Mouse (Mus musculus) stomach, embryonic 14.5 days (tissue): ENCODE results near the gene Tbc1d14. TPM values are rescaled to one million over a fixed set of nuclear protein-coding genes. Genes with fewer than 3 reads are reported as not detected.

Source experiments
- ATAC-seq: fragments of 200-750 bp; cut with Nextera tagmentation; 2 replicates; pipeline ENCODE4 v1.8.0; 2017; ENCODE audit warnings: low read depth, moderate TSS enrichment; ENCODE audit not compliant: insufficient number of reproducible peaks, insufficient read depth, low FRiP score
- H3K27ac ChIP-seq: fragments of 300-500 bp; sonication (generic); 2 replicates; pipeline ENCODE4 v1.5.1; 2014; ENCODE audit warnings: mild to moderate bottlenecking, low read length, moderate library complexity, mixed read lengths
- H3K27me3 ChIP-seq: fragments of 300-500 bp; sonication (generic); 2 replicates; pipeline ENCODE4 v1.6.1; 2014; ENCODE audit warnings: low read length, control low read depth, mixed read lengths; ENCODE audit not compliant: control insufficient read depth, insufficient read depth
- H3K36me3 ChIP-seq: fragments of 300-500 bp; sonication (generic); 2 replicates; pipeline ENCODE4 v1.6.1; 2014; ENCODE audit warnings: mild to moderate bottlenecking, control low read depth, low read length, moderate library complexity, mixed read lengths; ENCODE audit not compliant: control insufficient read depth, insufficient read depth
- H3K4me1 ChIP-seq: fragments of 300-500 bp; sonication (generic); 2 replicates; pipeline ENCODE4 v1.6.1; 2014; ENCODE audit warnings: low read length, control low read depth, mixed read lengths; ENCODE audit not compliant: control insufficient read depth, insufficient read depth
- H3K4me2 ChIP-seq: fragments of 300-500 bp; sonication (generic); replicated peaks from 2 replicates; pipeline ENCODE4 v1.6.1; 2014; ENCODE audit warnings: low read depth, low read length, control low read depth
- H3K4me3 ChIP-seq: fragments of 300-500 bp; sonication (generic); 2 replicates; pipeline ENCODE4 v1.5.1; 2014; ENCODE audit warnings: low read depth, low read length, control low read depth
- H3K9ac ChIP-seq: fragments of 300-500 bp; sonication (generic); replicated peaks from 2 replicates; pipeline ENCODE4 v1.6.1; 2014; ENCODE audit warnings: low read depth, mild to moderate bottlenecking, control low read depth, low read length, moderate library complexity, mixed read lengths
- H3K9me3 ChIP-seq: fragments of 300-500 bp; sonication (generic); 2 replicates; pipeline ENCODE4 v1.6.1; 2016; ENCODE audit warnings: low read depth, low read length, control low read depth; ENCODE audit not compliant: control insufficient read depth
- WGBS: fragments of 180-500 bp; shearing (Covaris S2); extraction: QIAGEN DNeasy Blood & Tissue Kit; methylation state at CpG from one replicate; pipeline ENCODE4 v1.1.7; 2014; 5-methylcytosine and 5-hydroxymethylcytosine counted together
- polyA plus RNA-seq: library from polyadenylated mRNA; unstranded; fragments of >200 nt; fragmentation: Nextera tagmentation; extraction: Ambion mirVana; gene quantifications from 2 replicates; pipeline ENCODE4 v1.2.1, GENCODE M21; 2014

Tbc1d14 gene
- polyA plus RNA-seq, 1 experiment from 2014 or later, result 41.8 TPM

DNA sequence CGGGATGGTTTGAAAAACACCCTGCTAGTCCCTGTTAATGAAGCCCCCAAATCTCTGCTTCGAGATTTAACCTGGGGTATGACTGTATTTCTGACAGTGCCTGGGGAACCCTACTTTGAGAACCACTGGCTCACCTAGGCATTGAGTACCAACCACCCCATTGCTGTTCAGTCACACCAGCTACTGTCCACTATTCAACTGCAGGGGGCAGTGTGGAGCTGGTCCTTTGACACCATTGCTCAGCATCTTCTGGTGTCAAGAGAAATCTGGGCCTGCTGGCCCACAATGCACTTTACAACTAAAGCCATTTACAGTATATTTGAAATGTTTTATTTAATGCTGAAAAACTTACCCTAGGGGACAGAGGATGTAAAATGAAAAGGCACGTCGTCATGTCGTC is 118.8 kb downstream of the Tbc1d14 start:
- WGBS, result 88% methylated on average over 5 of the region's 5 CpGs
- Histone ChIP-seq H3K9ac (no peak overlapping the region), H3K27me3 (no peaks in the 10 kb centered on the region), H3K4me1 (no peaks in the 10 kb centered on the region), H3K27ac (no peak overlapping the region), H3K9me3 (no peaks in the 10 kb centered on the region), H3K4me3 (no peak overlapping the region), H3K4me2 (no peak overlapping the region), H3K36me3 (peaks cover 43% of the 10 kb centered on the region)
- ATAC-seq, result no peak

DNA sequence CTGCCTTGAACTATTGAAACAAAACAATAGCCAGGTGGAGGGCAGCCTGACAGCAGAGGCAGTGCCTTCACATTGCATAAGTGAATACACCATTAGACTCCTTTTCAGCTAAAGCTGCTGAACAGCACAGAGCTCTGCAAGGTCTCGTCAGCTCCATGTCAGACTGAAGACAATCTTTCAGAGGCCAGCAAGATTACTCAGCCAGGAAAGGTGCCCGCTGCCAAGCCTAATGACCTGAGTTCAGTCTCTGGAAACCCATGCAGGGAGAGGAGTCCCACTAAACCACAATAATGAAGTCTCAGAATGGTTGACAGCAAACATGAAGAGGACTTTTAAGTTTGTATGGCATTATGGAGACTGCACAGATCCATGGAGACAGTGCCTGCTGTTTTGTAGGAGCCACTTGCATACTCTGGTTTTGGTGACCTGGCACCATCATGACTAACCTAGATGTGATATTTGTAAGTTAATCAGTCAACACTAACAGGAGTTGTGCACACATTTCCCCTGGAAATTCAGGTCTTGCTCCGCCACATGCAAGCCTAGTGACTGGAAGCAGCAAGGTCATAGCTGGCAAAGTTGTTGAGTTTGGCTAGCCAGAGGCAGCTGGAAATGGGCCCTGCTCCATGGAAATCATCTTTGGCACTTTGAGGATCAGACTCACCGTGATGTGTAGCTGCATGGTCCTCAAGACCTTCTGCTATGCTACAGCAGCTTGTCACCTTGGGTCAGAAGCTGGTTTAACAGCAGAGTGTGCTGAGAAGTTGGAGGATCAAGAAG is 120.0 kb downstream of the Tbc1d14 start:
- no peaks in the 10 kb centered on the region for H3K9me3 ChIP-seq

DNA sequence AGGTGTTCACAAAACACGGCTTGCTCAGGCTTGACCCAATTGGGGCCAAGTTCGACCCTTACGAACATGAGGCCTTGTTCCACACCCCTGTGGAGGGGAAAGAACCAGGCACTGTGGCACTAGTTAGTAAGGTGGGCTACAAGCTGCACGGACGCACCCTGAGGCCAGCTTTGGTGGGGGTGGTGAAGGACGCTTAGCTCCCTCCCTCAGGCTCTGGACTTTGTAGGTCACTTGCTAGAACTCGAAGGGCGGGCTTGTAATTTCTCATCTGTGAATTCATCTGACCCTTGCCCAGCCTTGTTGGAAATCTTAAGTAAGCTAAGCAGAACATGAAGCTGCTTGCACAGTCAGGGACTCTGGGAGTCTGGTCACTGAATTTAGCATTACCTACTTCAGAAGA is 121.9 kb downstream of the Tbc1d14 start:
- peaks cover 41% of the 10 kb centered on the region for H3K36me3 ChIP-seq
- H3K9ac ChIP-seq, result no peak overlapping the region
- H3K27ac ChIP-seq, result no peak overlapping the region
- no peaks in the 10 kb centered on the region for H3K27me3 ChIP-seq
- ATAC-seq, result no peak
- H3K4me1 ChIP-seq, result peaks cover under 1% of the 10 kb centered on the region; the same call in 1 of the 2 replicates
- no peak overlapping the region for H3K4me2 ChIP-seq
- no peak overlapping the region for H3K4me3 ChIP-seq
- WGBS, result 92% methylated on average over 8 of the region's 8 CpGs
- no peaks in the 10 kb centered on the region for H3K9me3 ChIP-seq

More for the DNA sequence above, 120.0 kb downstream of the Tbc1d14 start:
- ATAC-seq, result no peak
- Histone ChIP-seq H3K4me3 (no peak overlapping the region), H3K4me1 (no peaks in the 10 kb centered on the region), H3K4me2 (no peak overlapping the region), H3K9ac (no peak overlapping the region), H3K27me3 (no peaks in the 10 kb centered on the region), H3K36me3 (peaks cover 44% of the 10 kb centered on the region), H3K27ac (no peak overlapping the region)
- 90% methylated on average over 4 of the region's 4 CpGs for WGBS

DNA sequence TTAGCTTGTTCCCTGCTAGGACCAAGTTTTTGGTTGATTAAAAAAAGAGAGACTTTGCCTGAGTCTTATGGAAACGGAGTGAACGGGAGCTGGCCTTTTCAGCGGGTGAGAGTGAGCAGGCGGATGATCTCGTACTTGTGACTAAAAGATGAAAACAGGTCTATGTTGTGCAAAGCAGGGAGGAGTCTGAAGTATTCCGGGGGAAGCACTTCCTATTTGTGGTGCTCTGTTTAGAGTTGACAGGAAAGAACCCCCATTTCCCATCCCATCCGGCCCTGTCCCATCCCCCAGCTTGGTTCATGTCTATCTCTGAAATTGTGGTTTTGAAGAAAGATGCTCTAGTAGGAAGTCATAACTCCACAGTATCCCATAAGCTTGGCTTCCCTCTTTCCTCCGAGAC is 127.2 kb downstream of the Tbc1d14 start:
- peaks cover 15% of the 10 kb centered on the region for H3K36me3 ChIP-seq
- no peaks in the 10 kb centered on the region for H3K27me3 ChIP-seq
- 24% methylated on average over 8 of the region's 8 CpGs for WGBS
- peaks cover 11% of the 10 kb centered on the region; the same call in 1 of the 2 replicates for H3K4me1 ChIP-seq
- no peaks in the 10 kb centered on the region for H3K9me3 ChIP-seq
- no peak overlapping the region for H3K27ac ChIP-seq
- no peak for ATAC-seq
- H3K4me2 ChIP-seq, result peak overlapping the region; percentile 98
- H3K4me3 ChIP-seq, result peak overlapping the region; percentile 84
- peak overlapping the region; percentile 67 for H3K9ac ChIP-seq

DNA sequence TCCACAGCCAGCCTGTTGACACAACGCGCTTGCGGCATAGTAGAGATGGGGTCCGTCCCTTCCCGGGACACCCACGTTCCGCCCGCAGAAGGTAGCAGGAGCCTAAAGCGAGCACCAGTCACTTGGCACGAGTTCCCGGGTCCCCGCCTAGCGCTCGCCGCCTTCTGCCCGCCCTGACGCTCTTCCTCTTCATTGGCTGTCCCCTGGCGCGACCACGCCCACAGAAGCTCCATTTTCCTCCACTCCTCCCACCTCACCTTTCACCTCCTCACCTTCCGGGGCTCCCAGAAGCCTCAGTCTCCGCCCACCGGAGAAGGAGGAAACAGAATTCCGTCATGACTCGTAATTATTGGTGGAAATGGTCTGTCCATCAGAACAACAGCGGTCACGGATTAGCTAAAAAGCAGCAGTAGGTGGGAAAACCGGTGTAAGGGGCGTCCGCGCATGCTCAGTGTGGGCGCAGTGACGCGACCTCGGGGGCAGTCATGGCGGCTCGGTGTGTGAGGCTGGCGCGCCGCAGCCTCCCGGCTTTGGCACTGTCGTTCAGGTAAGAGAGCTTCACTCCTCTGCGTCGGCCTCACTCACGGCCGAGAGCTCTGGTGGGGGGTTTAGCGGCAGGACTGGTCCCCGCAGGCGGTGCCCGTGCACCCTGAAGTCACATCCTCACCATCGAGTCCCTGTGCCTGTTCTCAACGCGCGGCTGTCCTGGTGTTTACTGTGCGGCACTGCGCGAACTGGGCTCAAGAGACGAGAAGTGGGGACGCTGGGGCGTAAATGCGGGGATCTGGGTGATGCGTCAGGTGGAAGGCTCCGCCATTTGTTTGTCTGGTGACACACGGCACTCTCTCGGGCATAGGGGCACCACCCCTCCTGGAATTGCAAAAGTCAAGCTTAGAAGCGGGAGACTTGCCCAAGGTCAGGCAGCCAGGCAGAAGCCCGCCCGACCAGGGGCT is 128.1 kb downstream of the Tbc1d14 start, which contains the start of gene Grpel1:
Grpel1 (plus strand) TSS at position 290 of the 953 bp plus-strand sequence.
- peak within 1 kb of the TSS; percentile 67 for H3K9ac ChIP-seq
- H3K27ac ChIP-seq, result no peak within 1 kb of the TSS
- peaks cover 11% of the 10 kb centered on the region; the same call in 1 of the 2 replicates for H3K4me1 ChIP-seq

DNA sequence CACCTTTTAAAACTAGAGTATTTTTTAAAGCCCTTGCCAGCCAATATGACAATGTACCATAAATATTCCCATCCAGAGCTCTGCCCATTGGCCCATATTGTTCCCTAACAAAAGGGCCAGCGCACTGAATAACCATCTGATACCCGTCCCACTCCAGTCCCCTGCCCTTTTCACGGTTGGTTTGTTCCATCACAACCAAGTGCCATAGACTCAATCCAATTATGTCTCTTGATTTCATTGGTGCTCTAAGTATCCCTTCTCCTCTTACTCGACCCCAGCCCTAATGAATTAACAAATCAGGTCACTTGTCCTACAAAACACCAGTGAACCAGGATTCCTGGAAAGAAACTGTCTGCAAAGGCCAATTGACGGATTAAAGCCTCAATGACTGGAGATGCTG is 129.7 kb downstream of the Tbc1d14 start:
- no peaks in the 10 kb centered on the region for H3K27me3 ChIP-seq
- H3K4me1 ChIP-seq, result peaks cover 11% of the 10 kb centered on the region; the same call in 1 of the 2 replicates
- H3K9ac ChIP-seq, result no peak overlapping the region
- no peak overlapping the region for H3K27ac ChIP-seq
- 60% methylated on average over 5 of the region's 5 CpGs for WGBS
- H3K9me3 ChIP-seq, result no peaks in the 10 kb centered on the region
- H3K36me3 ChIP-seq, result no peaks in the 10 kb centered on the region
- ATAC-seq, result no peak
- H3K4me2 ChIP-seq, result no peak overlapping the region
- no peak overlapping the region for H3K4me3 ChIP-seq

More for the DNA sequence above, 128.1 kb downstream of the Tbc1d14 start, which contains the start of gene Grpel1:
- under 1% methylated on average over 68 of the region's 68 CpGs for WGBS
- no peaks in the 10 kb centered on the region for H3K27me3 ChIP-seq
- H3K36me3 ChIP-seq, result peaks cover 8% of the 10 kb centered on the region
- peak within 1 kb of the TSS; percentile 84 for H3K4me3 ChIP-seq
- no peaks in the 10 kb centered on the region for H3K9me3 ChIP-seq
- H3K4me2 ChIP-seq, result peak within 1 kb of the TSS; percentile 98
- ATAC-seq, result peak; percentile 95

DNA sequence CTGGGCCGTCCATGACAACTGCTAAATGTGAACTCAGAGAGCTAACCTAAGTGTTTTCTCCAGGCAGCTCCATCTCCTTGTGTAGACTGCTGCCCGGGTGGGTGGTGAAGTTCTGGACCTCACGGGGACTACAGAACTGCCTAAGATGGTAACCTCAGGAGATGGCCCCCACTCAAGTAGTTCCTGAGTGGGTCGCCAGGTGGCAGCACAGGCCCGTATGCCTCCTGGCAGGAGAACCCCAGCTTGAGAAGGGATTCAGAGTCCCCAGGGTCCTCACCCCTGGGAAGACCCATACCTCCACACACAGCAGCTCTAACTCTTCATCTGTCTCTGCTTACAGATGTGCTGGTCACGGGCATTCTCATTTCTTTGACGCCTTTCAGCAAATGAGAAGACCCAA is 130.3 kb downstream of the Tbc1d14 start:
- Histone ChIP-seq H3K9ac (no peak overlapping the region), H3K27me3 (no peaks in the 10 kb centered on the region), H3K4me3 (no peak overlapping the region), H3K27ac (no peak overlapping the region), H3K36me3 (no peaks in the 10 kb centered on the region), H3K4me2 (no peak overlapping the region), H3K9me3 (no peaks in the 10 kb centered on the region), H3K4me1 (peaks cover 11% of the 10 kb centered on the region; the same call in 1 of the 2 replicates)
- WGBS, result 15% methylated on average over 7 of the region's 7 CpGs
- no peak for ATAC-seq

DNA sequence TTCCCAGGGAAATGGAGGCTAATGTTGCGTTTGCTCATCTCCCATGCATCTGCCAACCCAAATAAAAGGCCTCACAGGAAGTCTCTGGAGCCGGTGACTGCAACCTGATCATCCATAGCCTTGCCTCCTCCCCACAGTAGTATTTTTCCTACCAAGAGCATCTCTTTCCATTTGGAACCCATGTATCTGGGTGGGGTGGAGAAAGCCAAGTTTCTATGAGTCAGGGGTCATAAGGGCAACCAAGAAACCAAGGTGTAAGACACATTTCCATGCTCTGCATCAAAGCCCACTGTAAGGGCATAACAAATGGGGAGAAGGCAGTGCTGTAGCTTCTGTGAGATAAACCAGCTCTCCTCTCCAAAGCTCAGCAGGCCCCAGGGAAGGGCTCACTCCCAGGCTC is 131.8 kb downstream of the Tbc1d14 start:
- Histone ChIP-seq H3K4me2 (no peak overlapping the region), H3K27ac (no peak overlapping the region), H3K4me3 (no peak overlapping the region), H3K36me3 (no peaks in the 10 kb centered on the region), H3K9ac (no peak overlapping the region), H3K9me3 (no peaks in the 10 kb centered on the region), H3K4me1 (peaks cover 11% of the 10 kb centered on the region; the same call in 1 of the 2 replicates), H3K27me3 (no peaks in the 10 kb centered on the region)
- 44% methylated on average over 2 of the region's 2 CpGs for WGBS
- no peak for ATAC-seq
